Mouse (Mus musculus) limb, embryonic 13.5 days (tissue): ENCODE results near the gene Frem1. TPM values are rescaled to one million over a fixed set of nuclear protein-coding genes. Genes with fewer than 3 reads are reported as not detected.

Source experiments
- ATAC-seq: fragments of 200-750 bp; cut with Nextera tagmentation; 2 replicates; pipeline ENCODE4 v1.8.0; 2017; ENCODE audit warnings: low read depth, moderate number of reproducible peaks, moderate TSS enrichment; ENCODE audit not compliant: low FRiP score
- H3K27ac ChIP-seq: fragments of 300-500 bp; sonication (generic); 2 replicates; pipeline ENCODE4 v1.5.1; 2015; ENCODE audit warnings: inconsistent platforms, mild to moderate bottlenecking, moderate library complexity
- H3K27me3 ChIP-seq: fragments of 300-500 bp; sonication (generic); 2 replicates; pipeline ENCODE4 v1.6.1; 2015; ENCODE audit warnings: mild to moderate bottlenecking, inconsistent platforms
- H3K36me3 ChIP-seq: fragments of 300-500 bp; sonication (generic); 2 replicates; pipeline ENCODE4 v1.6.1; 2015; ENCODE audit warnings: inconsistent platforms, mild to moderate bottlenecking, moderate library complexity
- H3K4me1 ChIP-seq: fragments of 300-500 bp; sonication (generic); 2 replicates; pipeline ENCODE4 v1.6.1; 2015; ENCODE audit warnings: inconsistent platforms
- H3K4me2 ChIP-seq: fragments of 300-500 bp; sonication (generic); replicated peaks from 2 replicates; pipeline ENCODE4 v1.6.1; 2015; ENCODE audit warnings: inconsistent platforms, mild to moderate bottlenecking, moderate library complexity
- H3K4me3 ChIP-seq: fragments of 300-500 bp; sonication (generic); 2 replicates; pipeline ENCODE4 v1.5.1; 2015; ENCODE audit warnings: moderate library complexity, mild to moderate bottlenecking, inconsistent platforms
- H3K9ac ChIP-seq: fragments of 300-500 bp; sonication (generic); 2 replicates; pipeline ENCODE4 v1.6.1; 2015; ENCODE audit warnings: mild to moderate bottlenecking, inconsistent platforms
- H3K9me3 ChIP-seq: fragments of 300-500 bp; sonication (generic); 2 replicates; pipeline ENCODE4 v1.6.1; 2016; ENCODE audit warnings: inconsistent platforms
- WGBS: fragments of 180-500 bp; shearing (Covaris S2); methylation state at CpG from one replicate; pipeline ENCODE4 v1.1.7; 2015; 5-methylcytosine and 5-hydroxymethylcytosine counted together
- polyA plus RNA-seq: library from polyadenylated mRNA; unstranded; fragments of >200 nt; fragmentation: Nextera tagmentation; extraction: Ambion mirVana; gene quantifications from 2 replicates; pipeline ENCODE4 v1.2.1, GENCODE M21; 2015

Gene Frem1
- polyA plus RNA-seq, 1 experiment from 2014 or later, result 6.2 TPM

GRCm38 (mm10) chr4:82880243-82880642, 171.9 kb downstream of the Frem1 start:
- 53% methylated on average over 2 of the region's 2 CpGs for WGBS
- ATAC-seq, result peak; percentile 54; the same call in 1 of the 2 replicates

DNA sequence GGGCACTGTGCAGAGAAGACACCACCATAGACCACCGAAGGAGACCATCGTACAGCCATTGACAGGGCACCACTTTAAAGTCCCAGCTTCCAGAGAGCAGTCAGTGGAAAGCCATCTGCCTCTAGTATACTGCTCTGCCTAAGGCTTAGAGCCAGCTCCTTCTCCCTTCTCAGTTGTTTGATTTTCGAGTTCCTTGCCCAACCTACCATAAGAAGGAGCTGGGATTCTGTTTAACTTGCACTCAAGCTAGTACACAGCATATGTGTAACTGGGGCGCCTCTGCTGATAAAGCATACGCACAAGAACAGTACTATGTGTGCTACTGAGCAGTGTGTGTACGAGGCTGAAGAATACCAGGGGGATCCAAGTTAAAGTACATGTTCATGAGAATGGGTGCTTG, 173.0 kb downstream of the Frem1 start:
- ATAC-seq, result no peak
- no peak overlapping the region for H3K4me2 ChIP-seq
- H3K4me3 ChIP-seq, result no peak overlapping the region
- no peaks in the 10 kb centered on the region for H3K27me3 ChIP-seq
- WGBS, result 82% methylated on average over 6 of the region's 6 CpGs
- H3K9ac ChIP-seq, result no peak overlapping the region
- peaks cover 24% of the 10 kb centered on the region for H3K4me1 ChIP-seq
- H3K27ac ChIP-seq, result no peak overlapping the region
- H3K9me3 ChIP-seq, result no peaks in the 10 kb centered on the region
- no peaks in the 10 kb centered on the region for H3K36me3 ChIP-seq

More at GRCm38 (mm10) chr4:82880243-82880642, 171.9 kb downstream of the Frem1 start:
- Histone ChIP-seq H3K4me2 (no peak overlapping the region), H3K4me1 (peaks cover 31% of the 10 kb centered on the region), H3K9ac (no peak overlapping the region), H3K4me3 (no peak overlapping the region), H3K27me3 (no peaks in the 10 kb centered on the region), H3K9me3 (no peaks in the 10 kb centered on the region), H3K27ac (0 out of 2 replicates have a peak overlapping the region, but pooled peaks have one; percentile 15), H3K36me3 (no peaks in the 10 kb centered on the region)

DNA sequence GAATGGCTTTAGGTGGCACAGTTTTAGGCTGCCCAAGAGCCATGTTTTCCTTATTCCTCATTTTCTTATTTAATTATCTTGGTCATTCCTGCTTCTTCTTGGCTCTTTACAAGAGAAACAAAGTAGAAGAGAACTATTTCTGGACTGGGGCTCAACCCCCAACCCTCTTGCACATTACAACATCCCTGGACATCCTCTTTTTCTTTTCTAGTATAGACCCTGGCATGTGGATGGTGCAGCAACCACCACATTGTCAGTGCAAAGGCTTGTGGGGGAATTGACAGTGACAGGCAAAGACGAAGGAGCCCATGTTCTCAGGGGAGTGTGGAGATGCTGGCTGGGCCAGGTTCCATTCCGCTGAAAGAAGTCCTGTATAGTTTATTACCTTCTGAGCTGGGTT, 175.5 kb downstream of the Frem1 start:
- no peak overlapping the region for H3K4me3 ChIP-seq
- no peaks in the 10 kb centered on the region for H3K27me3 ChIP-seq
- no peak for ATAC-seq
- no peak overlapping the region for H3K4me2 ChIP-seq
- no peak overlapping the region for H3K9ac ChIP-seq
- H3K4me1 ChIP-seq, result peaks cover 35% of the 10 kb centered on the region
- no peaks in the 10 kb centered on the region for H3K9me3 ChIP-seq
- no peak overlapping the region for H3K27ac ChIP-seq
- no peaks in the 10 kb centered on the region for H3K36me3 ChIP-seq
- WGBS, result 70% methylated on average over 2 of the region's 2 CpGs

- Histone ChIP-seq H3K27ac (no peak overlapping the region), H3K4me3 (no peak overlapping the region), H3K4me2 (no peak overlapping the region), H3K9ac (no peak overlapping the region), H3K4me1 (peaks cover 30% of the 10 kb centered on the region), H3K27me3 (no peaks in the 10 kb centered on the region), H3K9me3 (no peaks in the 10 kb centered on the region), H3K36me3 (no peaks in the 10 kb centered on the region)
- WGBS, result 60% methylated on average over 4 of the region's 4 CpGs
- no peak for ATAC-seq
Observed at GRCm38 (mm10) chr4:82875532-82875931, 176.6 kb downstream of the Frem1 start.

DNA sequence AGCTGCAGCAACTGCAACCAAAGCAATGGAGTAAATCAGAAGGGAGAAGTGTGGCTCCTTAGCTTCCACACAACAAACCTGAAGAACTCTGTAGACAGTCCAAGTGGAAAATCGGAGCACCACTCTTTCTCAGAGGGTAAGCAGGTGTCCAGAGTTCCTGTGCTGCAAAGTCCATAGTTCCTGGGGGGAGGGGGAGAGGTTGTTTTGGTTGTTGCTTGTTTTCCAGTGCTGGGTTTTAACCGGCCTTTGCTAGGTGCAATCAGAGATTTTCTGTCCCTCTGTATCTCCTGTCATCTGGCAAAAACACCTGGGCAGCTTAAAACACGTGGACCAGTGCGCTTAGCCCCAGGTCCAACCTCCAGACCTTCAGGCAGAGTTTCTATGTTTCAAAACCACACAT, 177.3 kb downstream of the Frem1 start:
- H3K4me2 ChIP-seq, result no peak overlapping the region
- no peak overlapping the region for H3K4me3 ChIP-seq
- no peaks in the 10 kb centered on the region for H3K36me3 ChIP-seq
- WGBS, result 51% methylated on average over 4 of the region's 4 CpGs
- no peak overlapping the region for H3K9ac ChIP-seq
- no peaks in the 10 kb centered on the region for H3K9me3 ChIP-seq
- no peak for ATAC-seq
- peaks cover 23% of the 10 kb centered on the region for H3K4me1 ChIP-seq
- H3K27ac ChIP-seq, result no peak overlapping the region
- H3K27me3 ChIP-seq, result no peaks in the 10 kb centered on the region

DNA sequence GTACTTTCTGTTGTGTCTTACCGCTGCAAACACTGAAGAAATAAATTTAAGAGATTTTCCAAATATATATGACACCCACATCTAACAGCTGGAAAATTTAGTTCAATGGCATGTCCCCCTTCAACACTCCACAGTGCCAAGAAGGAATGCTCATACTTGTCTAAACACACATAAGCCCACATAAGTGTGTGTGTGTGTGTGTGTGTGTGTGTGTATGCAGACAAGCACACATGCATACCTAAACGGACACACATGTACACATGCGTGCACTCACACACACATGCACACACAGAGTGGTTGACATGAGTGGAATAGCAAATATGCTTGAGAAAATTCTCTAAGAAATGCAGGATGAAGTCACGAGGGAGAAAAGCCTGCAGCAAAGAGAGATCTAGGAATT, 179.6 kb downstream of the Frem1 start:
- Histone ChIP-seq H3K27ac (peak overlapping the region; percentile 28; the same call in 1 of the 2 replicates), H3K4me2 (no peak overlapping the region)

GRCm38 (mm10) chr4:82872121-82872520, 180.0 kb downstream of the Frem1 start:
- Histone ChIP-seq H3K9ac (no peak overlapping the region), H3K36me3 (no peaks in the 10 kb centered on the region), H3K27ac (no peak overlapping the region), H3K4me3 (no peak overlapping the region), H3K9me3 (no peaks in the 10 kb centered on the region), H3K4me2 (no peak overlapping the region), H3K27me3 (no peaks in the 10 kb centered on the region), H3K4me1 (peaks cover 20% of the 10 kb centered on the region)
- no peak for ATAC-seq
- WGBS, result 47% methylated on average over 6 of the region's 6 CpGs

More for the DNA sequence above, 179.6 kb downstream of the Frem1 start:
- ATAC-seq, result no peak
- H3K27me3 ChIP-seq, result no peaks in the 10 kb centered on the region
- H3K36me3 ChIP-seq, result no peaks in the 10 kb centered on the region
- H3K9ac ChIP-seq, result no peak overlapping the region
- 69% methylated on average over 4 of the region's 4 CpGs for WGBS
- H3K4me1 ChIP-seq, result peaks cover 20% of the 10 kb centered on the region
- H3K4me3 ChIP-seq, result no peak overlapping the region
- no peaks in the 10 kb centered on the region for H3K9me3 ChIP-seq

DNA sequence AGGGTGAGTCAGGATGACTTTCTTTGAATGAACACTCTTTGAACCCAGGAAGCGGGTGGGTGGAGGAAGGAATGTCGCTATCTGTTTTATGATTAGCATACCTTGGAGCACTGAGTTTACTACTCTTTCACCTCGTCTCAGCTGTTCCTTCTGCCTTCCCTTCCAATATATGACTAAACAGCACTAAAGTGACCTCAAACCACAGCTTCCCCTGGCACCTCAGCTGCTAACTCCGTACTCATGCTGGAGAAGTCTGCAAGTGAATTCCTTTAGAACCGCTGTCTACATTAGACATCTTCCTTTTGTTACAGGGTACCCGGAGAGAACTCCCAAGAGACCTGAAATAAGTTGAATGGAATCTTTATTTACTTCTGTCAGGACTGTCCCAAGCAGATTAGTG, 181.2 kb downstream of the Frem1 start:
- H3K4me1 ChIP-seq, result peaks cover 20% of the 10 kb centered on the region
- no peak overlapping the region for H3K4me2 ChIP-seq
- no peak overlapping the region for H3K27ac ChIP-seq
- H3K9me3 ChIP-seq, result no peaks in the 10 kb centered on the region
- H3K4me3 ChIP-seq, result no peak overlapping the region
- ATAC-seq, result no peak
- H3K9ac ChIP-seq, result no peak overlapping the region
- H3K36me3 ChIP-seq, result no peaks in the 10 kb centered on the region
- no peaks in the 10 kb centered on the region for H3K27me3 ChIP-seq
- WGBS, result 74% methylated on average over 6 of the region's 6 CpGs

DNA sequence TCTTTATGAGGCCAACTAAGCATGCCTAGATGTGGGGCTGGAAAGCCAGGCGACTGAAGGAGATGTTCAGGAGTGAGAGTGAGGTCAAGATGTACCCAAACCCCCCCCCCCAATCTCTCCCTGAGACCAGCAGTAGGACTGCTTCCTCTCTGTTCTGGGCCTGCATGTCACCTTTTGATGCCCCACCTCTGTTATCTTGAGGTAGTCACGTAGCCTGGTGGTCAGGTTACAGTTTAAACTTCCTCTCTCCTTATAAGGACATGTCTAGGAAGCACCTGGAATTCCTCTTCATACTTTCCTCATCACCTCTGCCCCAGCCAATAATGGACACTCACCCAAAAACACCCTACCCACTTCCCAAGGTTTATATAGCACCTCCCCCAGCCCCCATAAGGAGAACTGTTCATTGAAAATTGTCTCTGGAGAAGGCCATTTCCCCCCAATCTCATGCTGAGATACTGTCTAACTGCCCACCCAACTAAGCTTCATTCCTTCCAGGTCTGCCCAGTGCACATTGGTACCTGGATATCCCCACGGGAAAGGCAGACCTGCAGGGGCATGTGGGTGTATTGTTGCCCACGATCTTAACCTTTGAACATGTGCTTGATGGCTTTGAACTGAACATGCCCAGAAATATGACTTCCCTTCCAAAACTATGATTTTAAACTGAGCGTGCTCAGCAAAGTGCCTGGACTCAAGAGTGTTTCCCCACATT, 184.3 kb downstream of the Frem1 start:
- no peak overlapping the region for H3K27ac ChIP-seq
- H3K4me1 ChIP-seq, result peaks cover 10% of the 10 kb centered on the region
- ATAC-seq, result no peak
- H3K4me2 ChIP-seq, result no peak overlapping the region
- no peaks in the 10 kb centered on the region for H3K36me3 ChIP-seq
- no peak overlapping the region for H3K4me3 ChIP-seq
- no peaks in the 10 kb centered on the region for H3K9me3 ChIP-seq
- H3K9ac ChIP-seq, result no peak overlapping the region
- H3K27me3 ChIP-seq, result no peaks in the 10 kb centered on the region
- 82% methylated on average over 5 of the region's 5 CpGs for WGBS

DNA sequence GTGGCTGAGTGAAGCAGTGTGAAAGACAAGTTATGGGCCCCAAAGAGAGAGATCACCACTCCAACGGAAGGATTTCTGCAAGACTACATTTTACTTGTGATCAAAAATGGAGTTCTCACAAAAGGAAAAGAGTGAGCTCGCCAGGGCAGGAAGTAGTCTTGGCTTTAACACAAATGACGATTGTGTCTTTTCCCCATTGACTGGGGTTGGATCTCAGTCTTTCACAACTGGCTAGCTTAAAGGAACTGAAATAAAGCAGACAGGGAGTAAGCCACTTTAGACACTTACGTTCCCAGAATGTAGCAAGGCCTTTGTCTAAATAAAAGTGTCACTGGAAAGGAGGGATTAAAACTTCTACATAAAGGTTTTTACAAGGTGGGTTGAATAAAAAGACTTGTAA, 185.0 kb downstream of the Frem1 start:
- no peak overlapping the region for H3K4me3 ChIP-seq
- H3K36me3 ChIP-seq, result no peaks in the 10 kb centered on the region
- H3K27ac ChIP-seq, result 0 out of 2 replicates have a peak overlapping the region, but pooled peaks have one; percentile 16
- no peak for ATAC-seq
- H3K4me2 ChIP-seq, result no peak overlapping the region
- WGBS, result 57% methylated on average over 4 of the region's 4 CpGs
- no peaks in the 10 kb centered on the region for H3K9me3 ChIP-seq
- H3K4me1 ChIP-seq, result peaks cover 2% of the 10 kb centered on the region
- H3K27me3 ChIP-seq, result no peaks in the 10 kb centered on the region
- H3K9ac ChIP-seq, result no peak overlapping the region

GRCm38 (mm10) chr4:82864974-82865699, 187.0 kb downstream of the Frem1 start:
- Histone ChIP-seq H3K9ac (no peak overlapping the region), H3K27me3 (no peaks in the 10 kb centered on the region), H3K4me3 (no peak overlapping the region), H3K4me2 (no peak overlapping the region), H3K27ac (no peak overlapping the region), H3K9me3 (no peaks in the 10 kb centered on the region), H3K36me3 (no peaks in the 10 kb centered on the region), H3K4me1 (no peaks in the 10 kb centered on the region)
- no peak for ATAC-seq
- 79% methylated on average over 8 of the region's 8 CpGs for WGBS

- H3K4me1 ChIP-seq, result peaks cover 10% of the 10 kb centered on the region
- no peak for ATAC-seq
- H3K9me3 ChIP-seq, result no peaks in the 10 kb centered on the region
- no peak overlapping the region for H3K4me2 ChIP-seq
- H3K27ac ChIP-seq, result no peak overlapping the region
- no peaks in the 10 kb centered on the region for H3K36me3 ChIP-seq
- no peaks in the 10 kb centered on the region for H3K27me3 ChIP-seq
- 86% methylated on average over 8 of the region's 8 CpGs for WGBS
- no peak overlapping the region for H3K4me3 ChIP-seq
- H3K9ac ChIP-seq, result no peak overlapping the region
Observed at GRCm38 (mm10) chr4:82863316-82863715, 188.8 kb downstream of the Frem1 start.
